Mouse (Mus musculus) MN1 (cell line): ENCODE measurements around the gene Gabpb2.

ENCODE experiments used
- DNase-seq: peaks from one replicate; pipeline ENCODE4 v3.0.0-alpha.2; 2016; ENCODE audit warnings: low spot score

Gabpb2 gene

DNA sequence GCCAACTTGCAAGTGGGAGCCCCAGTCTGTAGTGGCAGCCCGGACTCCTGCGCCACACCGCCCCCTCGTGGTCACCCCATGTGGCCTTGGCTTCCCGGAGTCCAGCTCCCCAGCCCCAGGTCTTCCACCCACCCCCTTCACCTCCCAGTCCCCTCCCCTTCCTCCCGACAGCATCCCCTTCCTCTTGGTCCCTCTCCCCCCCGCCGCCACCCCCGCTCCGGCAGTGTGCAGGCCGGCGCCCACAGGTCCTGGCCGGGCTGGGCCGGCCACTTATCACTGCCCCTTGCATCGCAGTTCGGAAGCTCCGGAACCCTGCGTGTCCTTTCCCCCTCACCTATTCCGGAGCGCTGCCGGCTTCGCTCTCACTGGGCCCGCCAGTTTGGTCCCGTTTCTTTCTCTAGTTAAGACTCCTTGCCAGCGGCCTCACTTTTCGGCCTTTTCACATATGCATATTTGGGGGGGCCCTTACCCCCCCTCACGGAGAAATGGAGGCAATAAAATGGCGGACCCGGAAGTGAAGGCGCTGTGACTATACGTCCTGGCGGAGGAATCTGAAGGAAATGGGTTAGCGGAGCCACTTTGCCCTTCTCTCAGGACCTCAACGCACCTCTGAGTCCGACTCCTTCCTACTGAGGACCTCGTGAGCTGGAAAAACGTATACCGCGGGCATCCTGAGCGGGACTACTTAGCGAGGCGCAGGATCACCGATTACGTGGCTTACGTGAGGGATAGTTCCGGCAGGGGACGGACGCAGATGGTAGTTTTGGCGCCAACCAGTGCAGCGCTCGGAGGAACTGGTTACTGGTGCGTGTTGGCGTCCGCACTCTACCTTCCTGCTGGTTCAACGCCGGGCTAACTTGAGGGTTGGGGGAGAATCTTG, at the start of gene Gabpb2:
TSS of gene Gabpb2 (minus strand) at position 662 of the 880 bp plus-strand sequence.
- peak; percentile 93 for DNase-seq

DNA sequence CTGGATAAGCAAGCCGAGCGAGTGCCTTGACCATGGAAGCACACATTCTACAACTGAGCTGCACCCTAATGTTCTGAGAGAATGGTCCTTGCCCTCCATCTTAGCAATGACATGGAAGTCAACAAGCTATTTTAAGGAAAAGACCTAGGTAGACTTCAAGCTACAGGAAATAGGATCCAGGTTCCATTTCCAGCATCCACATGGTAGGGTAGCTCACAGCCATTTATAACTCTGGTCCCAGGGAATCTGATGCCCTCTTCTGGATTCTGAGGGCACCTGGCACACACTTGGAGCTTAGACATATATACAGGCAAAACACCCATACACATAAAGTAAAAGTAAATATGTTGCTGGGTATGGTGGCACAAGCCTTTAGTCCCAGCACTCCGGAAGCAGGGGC, 48.3 kb upstream of the Gabpb2 start:
- DNase-seq: no peak

DNA sequence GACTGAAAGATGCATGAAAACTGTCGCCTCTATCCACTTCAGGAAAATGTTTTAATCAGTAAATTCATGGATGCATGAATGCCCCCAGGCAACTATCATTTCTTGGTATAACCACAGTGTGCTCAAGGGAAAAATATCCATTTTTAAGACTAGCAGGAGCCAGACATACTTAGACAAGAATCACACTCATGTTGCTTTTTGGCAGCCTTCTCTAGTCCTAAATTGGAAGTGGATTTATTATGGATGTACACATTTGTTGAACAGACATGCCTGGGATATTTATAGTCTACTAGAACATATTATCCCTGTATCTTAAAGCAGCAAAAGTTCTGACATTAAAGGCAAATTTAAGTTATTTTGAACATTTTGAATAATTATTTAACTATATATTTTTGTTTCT, 47.0 kb upstream of the Gabpb2 start:
- no peak for DNase-seq

DNA sequence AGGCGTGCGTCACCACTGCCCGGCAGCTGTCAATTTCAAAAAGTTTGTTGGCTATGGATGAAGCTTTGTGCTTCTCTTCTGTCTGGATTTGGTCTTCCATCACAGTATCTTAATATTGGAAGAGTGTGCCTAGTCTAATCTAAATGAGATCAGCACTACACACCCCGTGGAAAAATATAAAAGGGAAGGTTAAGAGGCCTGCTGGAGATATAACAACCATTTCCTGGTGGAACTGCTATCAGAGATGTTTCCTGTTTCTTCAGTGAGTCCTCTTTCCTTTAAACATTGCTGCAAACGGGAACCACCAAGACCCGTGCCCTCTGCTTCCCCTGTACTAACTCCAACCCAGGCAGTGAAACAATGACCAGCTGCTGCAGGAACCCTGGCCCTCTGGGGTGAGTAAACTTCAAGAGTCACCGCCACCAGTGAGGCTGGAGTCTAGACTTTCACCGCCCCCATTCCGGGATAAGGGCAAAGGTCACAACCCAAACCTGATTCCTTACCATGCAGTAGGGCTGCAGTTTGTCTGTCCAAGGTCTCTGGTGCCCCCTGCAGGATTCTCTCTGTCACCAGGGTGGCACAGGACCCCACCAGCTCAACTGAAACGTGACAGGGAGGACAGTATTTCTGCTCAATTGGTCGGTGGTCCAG, 45.5 kb upstream of the Gabpb2 start:
- peak; percentile 60 for DNase-seq

DNA sequence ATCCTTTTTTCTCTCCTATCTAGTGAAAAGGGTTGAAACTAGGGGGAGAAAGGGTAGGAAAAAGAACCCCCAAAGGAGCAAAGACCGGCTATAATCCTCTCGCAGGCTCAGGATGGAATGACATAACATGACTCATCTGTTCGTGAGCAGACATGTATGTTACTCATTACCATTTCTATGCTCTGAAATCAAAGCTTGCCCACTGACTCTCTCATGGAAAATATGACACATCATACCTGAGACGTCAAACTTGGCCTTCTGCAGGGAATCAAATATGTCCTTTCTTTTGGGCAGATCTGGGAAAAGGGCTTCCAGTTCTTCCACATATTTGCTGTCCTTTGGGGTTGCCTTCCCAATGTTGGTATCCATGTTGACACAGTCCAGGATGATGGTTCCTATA, 44.3 kb upstream of the Gabpb2 start:
- no peak for DNase-seq

DNA sequence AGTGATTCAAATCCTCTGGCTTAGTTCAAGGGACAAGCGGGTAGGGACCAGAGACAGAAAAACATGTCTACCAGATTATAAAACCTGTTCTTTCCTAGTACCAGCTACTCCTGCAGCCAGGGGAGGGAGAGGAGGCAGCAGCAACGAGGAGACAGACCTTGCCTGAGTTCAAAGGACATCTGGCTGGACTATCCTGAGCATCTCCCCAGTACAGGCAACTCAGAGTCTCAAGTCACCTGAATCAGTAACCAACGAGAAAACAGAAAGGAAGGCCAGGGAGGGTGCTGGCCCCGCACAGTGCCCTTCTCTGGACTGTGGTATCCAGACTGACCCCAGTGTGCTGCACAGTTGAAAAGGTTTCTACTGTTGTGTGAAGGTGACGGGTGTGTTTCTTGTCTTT, 39.2 kb upstream of the Gabpb2 start:
- no peak for DNase-seq

DNA sequence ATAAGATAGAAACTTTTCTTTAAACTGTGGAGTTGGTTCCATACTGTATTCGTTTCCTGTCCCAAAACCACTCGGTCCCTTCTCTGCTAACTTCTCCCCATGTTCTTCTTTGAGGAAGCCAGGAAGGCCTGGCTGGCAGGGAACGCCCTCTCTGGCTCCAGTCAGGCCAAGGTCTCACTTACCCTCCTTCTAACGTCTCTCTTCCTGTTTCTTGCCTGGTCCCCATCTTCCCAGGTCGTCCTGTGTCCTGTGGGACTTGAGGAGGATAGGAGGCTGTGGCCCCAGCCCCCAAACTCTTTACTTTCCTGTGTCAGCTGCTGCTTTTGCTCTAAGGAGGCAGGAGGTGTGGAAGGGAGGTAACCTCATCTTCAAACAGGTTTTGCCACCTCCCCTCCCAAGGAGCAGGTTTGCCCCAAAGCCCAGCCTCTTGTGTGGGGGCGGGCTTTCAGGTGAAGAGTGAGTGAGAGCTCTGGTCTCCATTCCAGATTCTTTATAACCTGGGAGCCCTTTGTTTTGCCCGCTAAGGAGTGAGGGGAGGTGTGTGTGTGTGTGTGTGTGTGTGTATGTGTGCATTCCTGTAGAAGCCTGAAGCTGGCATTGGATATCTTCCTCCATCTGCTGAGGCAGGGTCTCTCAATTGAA, 33.2 kb upstream of the Gabpb2 start, which contains the start of gene Bnipl:
TSS of gene Bnipl (minus strand) at position 411 of the 642 bp plus-strand sequence.
- DNase-seq: no peak

DNA sequence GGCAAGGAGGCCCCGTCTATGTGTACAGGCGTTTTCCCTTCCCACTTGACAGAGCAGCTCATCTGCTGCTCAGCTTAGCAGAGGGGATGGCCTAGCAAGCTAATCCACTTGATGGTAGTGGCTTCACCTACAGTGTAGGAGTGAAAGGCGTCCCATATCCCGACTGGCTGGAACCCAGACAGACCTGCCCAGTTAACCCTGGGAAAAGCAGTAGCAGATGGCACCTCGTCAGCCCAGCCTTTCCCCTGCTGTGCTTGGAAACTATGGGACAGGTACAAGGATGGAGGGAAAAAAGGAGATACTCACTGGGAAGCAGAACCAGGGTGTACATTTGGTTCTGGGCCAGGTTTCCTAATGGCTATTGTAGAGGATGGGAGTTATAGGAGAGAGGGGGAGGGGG, 32.6 kb upstream of the Gabpb2 start:
- DNase-seq: no peak

DNA sequence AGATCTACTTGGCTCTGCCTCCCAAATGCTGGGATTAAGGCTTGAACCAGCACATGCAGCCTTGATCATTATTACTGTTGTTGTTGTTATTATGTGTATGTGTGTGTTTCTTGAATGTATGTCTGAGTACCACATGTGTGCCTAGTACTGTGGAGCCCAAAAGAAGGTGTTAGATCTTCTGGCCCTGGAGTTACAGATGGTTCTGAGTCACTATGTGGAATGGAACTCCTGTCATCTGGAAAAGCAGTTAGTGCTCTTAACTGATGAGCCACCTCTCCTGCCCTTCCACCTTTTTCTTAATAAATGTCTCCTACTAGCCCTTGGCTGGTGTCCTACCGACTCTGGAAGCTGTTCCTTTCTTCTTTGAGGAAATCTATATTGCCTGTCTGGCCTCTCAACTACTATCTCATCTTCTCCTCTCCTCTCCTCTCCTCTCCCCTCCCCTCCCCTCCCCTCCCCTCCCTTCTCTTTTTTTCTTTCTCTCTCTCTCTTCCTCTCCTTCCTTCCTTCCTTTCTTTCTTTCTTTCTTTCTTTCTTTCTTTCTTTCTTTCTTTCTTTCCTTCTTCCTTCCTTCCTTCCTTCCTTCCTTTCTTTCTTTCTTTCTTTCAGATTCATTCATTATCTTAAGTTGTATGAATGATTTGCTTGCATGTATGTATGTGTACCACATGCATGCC, 30.1 kb upstream of the Gabpb2 start:
- no peak for DNase-seq

DNA sequence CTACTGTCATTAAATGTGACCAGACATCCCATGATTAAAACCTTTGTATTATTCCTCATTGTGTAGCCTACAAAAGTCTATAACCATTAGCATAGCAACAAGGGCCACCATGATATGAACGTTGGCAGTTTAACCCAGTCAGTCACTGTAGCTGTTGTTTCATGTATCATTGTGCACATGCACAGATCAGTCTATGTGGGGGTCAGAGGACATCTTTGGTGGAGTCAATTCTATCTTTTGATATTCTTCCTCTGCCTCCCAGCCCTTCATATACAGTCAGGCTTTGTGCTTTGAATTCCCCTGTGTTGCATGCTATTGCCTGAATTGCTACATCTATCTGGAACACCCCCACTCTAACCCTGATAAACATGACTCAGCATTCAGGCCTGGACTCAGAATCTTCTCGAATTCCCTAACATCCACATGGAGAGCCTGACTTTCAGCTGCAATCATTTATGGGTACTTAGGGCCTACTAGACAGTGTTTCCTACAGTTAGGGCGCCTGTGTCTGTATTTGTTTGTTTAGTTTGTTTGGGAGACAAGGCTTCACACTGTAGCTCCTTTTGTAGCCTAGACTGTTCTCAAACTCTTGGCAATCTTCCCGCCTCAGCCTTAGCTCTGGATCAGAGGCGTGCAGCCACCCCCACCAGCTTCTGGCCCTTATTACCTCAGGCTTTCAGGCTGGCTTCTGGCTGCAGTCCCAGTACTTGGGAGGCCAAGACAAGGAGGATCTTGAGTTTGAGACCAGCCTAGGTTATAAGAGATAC, 28.9 kb upstream of the Gabpb2 start:
- DNase-seq: peak; percentile 82

DNA sequence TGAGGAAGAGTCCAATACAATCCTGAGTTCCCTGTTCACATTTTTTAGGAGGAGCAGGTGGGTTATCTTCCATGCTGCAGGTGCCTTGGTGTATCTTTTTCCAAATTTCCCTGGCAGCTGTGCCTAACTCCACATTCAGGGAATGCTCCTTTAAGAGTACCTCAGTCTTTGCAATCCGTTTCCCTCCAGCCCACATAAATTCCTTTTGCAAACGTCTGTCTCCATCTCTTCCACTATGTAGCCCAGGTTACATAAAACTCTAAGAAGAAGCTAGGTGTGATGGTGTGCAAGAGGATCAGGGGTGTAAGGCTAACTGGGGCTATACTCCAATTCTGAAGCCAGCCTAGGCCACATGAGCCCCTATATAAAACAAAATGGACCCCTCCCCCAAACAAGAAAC, 25.4 kb upstream of the Gabpb2 start:
- DNase-seq: no peak

DNA sequence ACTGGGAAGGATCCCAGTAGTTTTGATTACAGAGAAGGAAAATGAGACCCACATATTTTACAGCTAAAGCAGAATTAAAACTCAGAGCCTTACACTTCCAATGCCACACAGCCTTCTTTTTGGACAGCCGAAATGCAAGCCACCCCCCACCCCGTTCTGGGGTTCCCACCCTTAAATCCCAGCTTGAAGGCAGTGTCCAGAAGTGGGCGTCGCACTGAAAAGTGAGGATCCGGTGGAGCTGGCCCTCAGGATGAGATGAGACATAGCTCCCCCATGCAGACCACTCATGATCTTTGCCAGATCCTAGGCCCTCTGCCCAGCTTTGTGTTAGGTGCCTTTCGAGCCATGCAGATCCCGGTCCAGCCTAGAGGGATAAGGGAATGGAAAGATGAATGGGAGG, 23.8 kb upstream of the Gabpb2 start, which contains the start of gene Gm128:
TSS of gene Gm128 (minus strand) at position 101 of the 400 bp plus-strand sequence.
- DNase-seq: no peak

DNA sequence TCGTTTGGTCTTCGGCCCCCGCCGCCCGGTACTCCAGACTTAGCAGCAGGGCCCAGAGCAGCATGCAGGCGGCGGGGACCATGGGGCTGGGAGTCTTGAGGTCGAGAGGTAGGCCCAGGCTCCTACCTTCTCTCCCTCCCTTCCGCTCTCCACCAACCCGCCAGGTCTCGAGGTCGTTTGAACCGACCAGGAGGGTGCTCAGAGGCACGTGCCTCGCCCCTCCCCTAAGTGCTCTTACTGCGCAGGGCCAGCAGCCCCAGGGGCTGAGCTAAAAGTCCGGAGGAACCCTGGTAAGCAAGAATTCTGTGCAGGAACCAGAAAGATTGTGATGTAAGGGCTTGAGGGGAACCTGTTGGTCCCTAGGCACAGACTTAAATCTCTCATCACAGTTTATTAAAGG, 23.2 kb upstream of the Gabpb2 start:
- DNase-seq: no peak

DNA sequence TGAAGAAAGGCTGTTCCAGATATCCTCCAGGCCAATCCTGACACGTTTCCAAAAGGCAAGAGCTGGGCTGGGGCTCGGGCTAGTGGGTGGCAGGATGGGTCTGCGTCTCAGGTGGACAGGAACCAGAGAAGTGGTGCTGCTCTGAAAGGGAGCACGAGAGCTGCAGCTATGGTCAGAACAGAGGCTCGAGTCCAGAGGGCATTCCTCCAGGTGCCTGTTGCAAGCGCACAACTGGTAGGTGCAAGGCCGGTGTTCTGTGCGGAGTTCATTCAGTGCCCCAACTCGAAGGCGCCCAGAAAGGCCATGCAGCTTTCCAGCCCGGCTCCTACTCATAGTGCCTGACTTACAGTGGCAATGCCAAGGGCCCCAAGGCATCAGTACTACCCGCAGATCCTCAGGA, 22.3 kb upstream of the Gabpb2 start:
- DNase-seq: no peak

DNA sequence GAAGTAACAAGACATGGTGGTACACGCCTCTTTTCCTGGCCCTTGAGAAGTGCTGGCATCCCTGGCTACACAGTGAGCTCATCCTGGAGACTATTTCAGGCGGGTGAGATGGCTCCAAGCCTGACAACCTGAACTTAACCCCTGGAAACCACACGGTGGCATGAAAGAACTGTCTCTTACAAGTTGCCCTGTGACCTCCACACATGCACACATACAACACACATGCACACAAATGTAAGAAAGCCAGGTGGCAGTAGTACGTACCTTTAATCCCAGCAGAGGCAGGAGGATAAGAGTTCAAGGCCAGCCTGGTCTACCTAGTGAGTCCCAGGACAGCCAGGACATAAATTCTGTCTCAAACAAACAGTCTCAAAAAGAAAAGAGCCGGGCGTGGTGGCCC, 21.3 kb upstream of the Gabpb2 start:
- no peak for DNase-seq

DNA sequence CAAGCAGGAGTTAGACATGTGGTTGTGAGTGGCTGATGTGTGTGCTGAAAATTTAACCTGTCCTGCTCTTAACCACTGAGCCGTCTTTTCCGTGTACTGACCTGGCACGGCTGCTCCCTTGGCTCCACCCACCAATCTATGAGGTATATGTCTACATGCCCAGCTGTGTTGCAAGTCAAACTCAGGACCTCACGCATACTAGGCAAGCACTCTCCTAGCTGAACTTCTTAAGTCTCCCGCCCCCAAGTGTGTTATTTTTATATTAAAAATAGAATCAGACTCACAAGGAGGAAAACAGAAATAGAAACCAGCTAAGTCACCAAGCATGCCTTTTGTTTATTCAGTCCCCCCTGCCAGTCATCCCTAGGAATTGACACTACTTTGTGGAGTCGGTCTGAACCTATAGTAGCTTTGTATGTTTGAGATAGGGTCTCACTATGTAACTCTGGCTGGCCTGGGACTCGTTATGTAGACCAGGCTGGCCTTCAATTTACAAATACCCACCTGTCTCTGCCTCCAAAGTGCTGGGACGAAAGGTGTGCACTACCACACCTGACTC, 19.9 kb upstream of the Gabpb2 start:
- DNase-seq: no peak

DNA sequence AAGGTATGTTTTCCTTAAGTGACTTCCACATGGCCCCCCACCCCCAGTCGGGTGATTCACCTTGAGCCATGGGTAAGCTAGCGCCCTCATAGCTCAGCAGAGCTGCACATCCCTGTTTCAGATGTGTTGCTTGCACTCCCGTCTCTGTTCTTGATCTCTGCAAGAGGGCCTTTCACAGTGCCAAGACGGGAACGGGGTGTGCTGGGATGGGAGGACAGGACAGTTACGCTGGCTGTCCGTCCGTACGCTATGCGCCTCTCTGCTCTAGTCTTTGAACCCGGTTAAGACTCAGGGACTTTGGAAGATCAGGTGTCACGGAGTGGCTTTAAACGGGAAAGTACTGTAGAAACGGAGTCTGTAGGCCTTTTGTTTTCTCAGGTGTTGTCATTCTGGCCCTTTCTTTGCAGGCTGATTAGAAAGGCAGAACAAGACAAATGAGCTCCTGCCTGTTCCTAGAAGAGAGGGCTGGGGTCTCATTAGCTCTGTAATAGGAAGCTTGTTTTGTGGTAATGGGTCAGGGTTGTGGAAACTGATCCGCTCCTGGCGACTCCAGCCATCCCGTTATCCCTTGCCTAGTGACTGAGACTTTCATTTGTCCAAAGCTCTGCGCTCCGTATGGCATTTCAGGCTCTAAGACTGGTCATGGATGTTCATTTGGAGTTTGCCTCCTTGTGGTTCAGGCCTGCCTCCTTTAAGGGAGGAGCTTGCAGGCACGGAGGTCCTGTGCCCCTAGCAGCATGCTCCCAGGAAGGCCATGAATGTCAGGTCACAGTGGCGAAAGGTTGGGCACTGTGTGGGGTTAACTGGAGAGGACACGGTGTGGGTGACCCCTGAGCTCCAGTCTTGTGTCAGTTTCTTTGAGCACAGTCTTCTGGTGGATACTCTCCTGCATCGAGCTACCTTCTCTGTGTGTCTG, 17.9 kb upstream of the Gabpb2 start:
- DNase-seq: no peak

DNA sequence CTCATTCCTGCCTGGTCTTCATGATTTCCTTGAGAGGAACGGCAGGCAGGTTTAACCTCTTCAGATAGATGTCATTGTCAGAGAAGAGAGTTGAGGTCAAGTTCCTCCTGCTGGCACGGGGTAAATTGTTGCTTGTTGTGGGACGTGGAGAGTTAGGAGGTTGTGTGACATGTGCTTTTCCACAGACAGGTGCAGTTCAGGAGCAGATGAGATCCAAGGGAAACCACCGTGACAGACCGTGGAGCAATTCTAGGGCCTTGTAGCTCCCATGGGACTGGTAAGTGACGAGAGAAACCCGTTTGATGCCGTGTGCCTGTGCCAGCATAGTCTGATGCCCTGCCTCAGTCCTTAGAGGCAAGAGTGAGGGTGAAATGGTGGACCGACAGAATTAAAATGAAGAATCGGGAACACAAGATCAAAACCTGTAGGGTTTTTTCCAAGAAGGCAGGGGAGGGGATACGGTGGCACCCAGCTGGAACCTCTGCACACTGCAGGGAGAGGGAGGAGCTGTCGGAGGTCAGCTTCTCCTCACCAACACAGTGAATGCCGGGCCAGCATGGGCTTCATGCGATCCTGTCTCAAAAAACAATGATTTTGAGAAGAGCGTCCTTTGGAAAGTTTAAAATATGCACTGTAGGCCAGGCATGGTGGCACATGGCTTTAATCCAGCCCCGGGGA, 15.7 kb upstream of the Gabpb2 start:
- no peak for DNase-seq

DNA sequence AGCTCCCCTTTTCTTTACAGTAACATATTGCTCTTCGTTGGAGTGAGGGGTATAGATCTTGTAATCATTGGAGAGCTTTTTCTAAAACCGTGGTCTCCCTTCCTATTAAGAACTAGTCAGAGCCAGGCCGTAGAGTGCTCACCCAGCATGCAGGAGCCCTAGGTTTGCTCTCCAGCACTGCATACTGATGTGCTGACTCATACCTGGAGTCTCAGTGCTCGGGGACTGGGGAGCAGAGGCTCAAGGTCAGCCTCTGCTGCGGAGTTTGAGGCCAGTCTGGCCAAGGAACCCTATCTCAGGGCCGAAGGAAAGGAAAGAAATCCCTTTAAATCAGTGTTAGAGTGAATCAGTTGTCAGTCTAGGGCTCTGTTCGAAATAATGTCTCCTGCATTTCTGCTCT, 15.1 kb upstream of the Gabpb2 start:
- DNase-seq: peak; percentile 32
